Mouse (Mus musculus): ENCODE data around the gene Abhd5.
"Not testable (repeated sequence)": the region's sequence is repeated elsewhere in the genome, so short reads cannot be mapped to it uniquely, and the experiment has no call there.

Abhd5 gene

DNA sequence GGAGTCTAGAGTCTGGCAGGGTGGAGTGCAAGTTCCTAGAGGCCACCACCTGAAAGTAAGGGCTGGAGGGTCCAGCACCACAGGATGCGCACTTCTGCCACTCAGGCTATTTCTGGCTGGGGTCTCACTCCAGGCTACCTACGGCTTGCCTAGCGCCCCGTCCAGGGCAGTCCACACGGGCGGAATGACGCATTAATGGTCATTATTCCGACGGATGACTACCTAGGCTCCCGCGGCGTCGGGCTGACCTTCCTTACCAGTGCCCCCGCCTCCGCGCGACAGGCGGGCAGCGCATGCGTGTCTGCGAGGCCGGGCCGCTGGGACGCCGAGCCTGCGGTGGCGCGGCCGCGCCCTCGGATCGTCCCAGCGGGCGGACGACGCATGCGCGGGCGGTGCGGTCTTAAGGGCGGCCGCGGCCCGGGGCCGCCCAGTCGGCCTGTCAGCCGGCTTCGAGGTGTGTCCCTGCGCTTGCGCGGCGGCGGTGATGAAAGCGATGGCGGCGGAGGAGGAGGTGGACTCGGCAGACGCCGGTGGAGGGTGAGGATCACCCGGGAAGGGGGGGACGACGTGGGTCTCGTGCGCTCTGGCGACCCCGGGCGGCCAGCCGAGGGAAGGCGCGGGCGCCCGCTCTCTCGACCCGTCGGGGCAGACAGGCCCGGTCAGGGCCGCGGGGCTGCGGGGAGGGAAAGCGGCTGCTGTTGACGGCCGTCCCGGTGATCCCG, at the start of gene Abhd5:
Abhd5 (plus strand) TSS at position 306 of the 722 bp plus-strand sequence.
- DNase-seq = peak; percentile 90 to 91

DNA sequence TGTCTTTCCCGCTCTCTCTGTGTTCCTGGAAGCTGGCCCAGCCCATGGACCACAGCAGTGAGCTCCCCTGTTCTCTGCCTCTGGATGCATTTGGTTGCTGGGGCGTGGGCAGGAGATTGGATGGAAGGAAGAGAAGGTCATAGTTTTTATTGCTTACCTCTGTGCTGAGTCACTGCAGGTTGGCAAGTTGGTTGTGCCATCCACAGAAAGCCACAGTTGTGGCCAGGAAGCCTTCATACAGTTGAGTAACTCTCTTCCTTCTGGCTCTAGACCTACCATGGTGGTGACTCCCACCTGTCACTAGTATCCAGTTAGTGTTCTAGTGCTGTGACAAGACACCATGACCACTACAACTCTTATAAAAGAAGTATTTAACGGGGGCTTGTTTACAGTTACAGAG, 46.1 kb upstream of the Abhd5 start:
- DNase-seq = no peak

DNA sequence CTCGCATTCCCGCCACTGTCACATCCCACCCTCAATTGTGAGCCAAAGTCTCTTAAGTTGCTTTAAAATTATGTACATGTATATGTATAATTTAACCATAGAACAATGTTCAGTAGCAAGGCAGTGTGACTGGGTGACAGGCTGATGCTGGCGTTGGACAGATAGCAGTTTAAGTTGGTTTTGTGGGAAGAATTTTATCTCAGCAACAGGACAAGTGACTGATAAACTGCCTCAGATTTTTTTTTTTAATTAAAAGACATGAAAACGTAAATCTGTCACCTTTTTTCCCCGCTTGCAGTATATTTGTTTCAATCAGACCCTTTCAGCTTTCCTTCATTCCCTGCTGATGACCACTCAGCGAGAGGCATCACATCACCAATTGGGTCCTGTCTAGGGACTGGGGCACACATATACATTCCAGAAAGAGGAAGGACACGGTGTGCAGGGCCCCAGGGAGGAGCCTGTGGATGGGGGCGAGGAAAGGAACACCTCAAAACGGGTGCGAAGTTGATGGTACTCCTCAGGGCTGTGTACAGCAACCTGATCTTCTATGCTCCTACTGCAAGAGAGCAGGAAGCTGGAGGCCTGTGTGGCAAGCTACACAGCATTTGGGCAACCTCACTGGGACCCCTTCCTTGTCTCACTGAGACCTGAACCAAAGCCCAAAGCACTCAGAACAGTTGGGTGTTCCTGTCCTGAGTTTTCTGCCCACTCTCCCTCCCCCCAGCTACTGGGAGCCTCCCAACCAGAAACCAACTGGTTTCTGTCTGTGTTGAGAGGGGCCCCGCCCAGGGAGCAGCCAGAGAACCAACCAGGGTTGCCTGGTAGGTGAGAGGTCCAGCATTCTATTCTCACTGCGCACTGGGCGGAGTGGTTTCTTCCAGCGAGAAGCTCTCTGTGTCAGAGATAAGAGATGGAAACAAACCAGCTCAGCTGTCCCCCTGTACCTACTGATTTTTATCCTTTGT, 42.1 kb upstream of the Abhd5 start:
- no peak for DNase-seq

DNA sequence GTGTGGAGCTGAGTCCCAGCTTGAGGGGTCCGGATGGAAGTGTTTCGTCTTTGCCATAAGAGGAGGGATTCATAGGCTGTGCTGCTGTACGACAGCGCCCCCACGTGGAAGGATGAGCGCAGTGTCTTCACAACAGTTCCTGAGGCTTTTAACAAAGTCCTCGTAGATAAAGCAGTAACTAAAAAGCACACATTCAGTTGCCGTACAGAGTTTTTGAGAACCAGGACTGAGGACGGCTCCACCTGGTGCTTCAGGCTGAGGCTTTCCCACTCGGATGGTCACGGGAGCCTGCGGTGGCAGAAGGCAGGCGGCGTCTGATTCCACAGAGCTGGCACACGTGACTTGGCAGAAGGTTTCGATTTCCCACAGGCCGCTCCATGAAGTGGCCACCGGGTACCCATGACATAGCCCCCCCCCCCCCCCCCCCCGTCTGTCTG, 40.8 kb upstream of the Abhd5 start:
- DNase-seq = peak; percentile 74 to 84

GRCm38 (mm10) chr9:122311051-122311760, 40.2 kb upstream of the Abhd5 start:
- no peak for DNase-seq

- no peak for DNase-seq
Measured at GRCm38 (mm10) chr9:122312296-122312990, 39.0 kb upstream of the Abhd5 start.

DNA sequence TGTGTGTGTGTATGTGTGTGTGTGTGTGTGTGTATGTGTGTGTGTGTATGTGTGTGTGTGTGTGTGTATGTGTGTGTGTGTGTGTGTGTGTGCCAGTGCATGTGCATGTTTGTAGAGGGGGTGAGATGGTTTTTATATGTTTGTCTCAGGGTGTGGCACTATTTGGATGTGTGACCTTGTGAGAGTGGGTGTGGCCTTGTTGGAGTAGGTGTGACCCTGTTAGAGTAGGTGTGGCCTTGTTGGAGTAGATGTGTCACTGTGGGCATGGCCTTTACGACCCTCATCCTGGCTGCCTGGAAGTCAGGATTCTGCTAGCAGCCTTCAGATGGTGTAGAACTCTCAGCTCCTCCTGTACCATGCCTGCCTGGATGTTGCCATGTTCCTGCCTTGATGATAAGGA, 38.3 kb upstream of the Abhd5 start:
- not testable (repeated sequence) for DNase-seq

DNA sequence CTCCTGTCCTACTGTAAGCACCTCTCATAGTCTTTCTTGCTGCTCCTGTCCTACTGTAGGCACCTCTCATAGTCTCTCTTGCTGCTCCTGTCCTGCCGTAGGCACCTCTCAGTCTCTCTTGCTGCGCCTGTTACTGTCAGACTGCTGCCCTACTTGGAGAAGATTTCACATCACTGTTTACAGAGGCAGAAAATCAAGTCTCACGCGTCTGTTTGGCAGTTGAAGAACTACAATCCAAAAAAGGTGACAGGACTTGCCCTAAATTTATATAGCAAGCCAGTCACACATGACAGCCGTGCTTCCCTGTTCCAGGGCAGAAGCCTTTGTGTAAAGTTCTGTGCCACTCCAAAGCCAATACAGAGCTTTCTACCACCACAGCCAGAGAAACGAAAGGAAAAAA, 37.0 kb upstream of the Abhd5 start:
- no peak for DNase-seq

GRCm38 (mm10) chr9:122314942-122315341, 36.5 kb upstream of the Abhd5 start:
- no peak for DNase-seq

GRCm38 (mm10) chr9:122315501-122315900, 35.9 kb upstream of the Abhd5 start:
- DNase-seq = no peak

DNA sequence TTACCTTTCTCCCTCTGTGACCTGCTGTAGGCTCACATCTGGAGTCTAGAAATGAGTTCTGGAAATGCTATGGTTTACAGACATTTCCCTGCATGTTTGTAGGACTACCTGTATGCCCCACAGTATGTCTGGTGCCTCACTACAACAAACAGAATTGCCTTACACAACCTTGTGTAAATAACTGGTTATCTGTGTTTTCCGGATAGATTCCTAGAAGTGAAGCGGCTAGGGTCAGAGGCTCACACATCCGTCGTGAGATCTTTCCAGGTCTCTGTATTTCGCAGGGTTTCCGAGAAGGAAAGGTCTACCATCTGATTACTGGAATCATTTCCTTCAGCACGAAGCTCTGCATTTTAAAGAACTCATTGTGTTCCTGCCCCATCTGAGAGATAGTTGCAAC, 34.8 kb upstream of the Abhd5 start:
- no peak for DNase-seq

GRCm38 (mm10) chr9:122320626-122321025, 30.8 kb upstream of the Abhd5 start:
- DNase-seq = no peak

GRCm38 (mm10) chr9:122322356-122322755, 29.1 kb upstream of the Abhd5 start:
- DNase-seq = no peak

- DNase-seq = no peak
Measured at GRCm38 (mm10) chr9:122325996-122326395, 25.4 kb upstream of the Abhd5 start.

DNA sequence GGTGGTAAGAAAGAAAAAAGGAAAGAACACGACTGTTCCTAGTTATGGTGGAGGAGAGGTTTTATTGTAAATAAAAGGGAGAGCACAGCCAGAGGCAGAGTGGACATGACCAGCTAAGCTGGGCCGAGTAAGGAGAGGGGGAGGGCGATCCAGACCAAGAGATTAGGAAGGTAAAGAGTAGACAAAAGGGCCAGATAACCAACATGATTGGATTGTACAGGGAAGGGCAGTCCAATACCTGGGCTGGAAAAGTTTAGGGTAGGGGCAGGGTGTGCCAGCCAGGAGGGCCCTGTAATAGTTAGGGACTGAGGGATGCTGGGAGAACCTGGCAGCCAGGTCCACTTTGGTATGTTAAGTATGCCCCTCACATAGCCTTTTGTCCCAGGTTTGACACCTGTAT, 23.2 kb upstream of the Abhd5 start:
- DNase-seq = no peak

GRCm38 (mm10) chr9:122336677-122337076, 14.7 kb upstream of the Abhd5 start:
- no peak for DNase-seq

- DNase-seq = no peak
Measured at GRCm38 (mm10) chr9:122337510-122337931, 13.9 kb upstream of the Abhd5 start.

GRCm38 (mm10) chr9:122339972-122340371, 11.4 kb upstream of the Abhd5 start:
- no peak for DNase-seq

DNA sequence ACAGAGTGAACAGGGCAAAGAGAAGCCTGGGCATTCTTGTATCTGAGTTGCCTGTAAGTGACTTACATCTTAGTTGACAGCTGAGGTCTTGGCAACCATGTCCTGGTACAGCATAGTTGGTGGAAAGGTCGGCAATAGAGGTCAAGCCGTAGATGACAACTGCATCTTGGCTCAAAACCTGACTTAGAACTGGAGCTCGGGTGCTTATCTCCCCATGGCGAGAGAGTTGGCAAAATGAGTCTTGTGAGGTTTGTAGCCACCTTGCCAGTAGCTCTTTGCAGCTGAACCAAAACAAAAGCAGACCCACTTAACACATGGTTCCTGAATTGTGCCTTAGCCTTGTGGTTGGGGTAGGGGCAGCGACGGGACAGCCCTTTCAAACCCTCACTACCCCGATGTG, 8.0 kb upstream of the Abhd5 start:
- no peak for DNase-seq

- no peak for DNase-seq
Measured at GRCm38 (mm10) chr9:122344560-122344959, 6.8 kb upstream of the Abhd5 start.

DNA sequence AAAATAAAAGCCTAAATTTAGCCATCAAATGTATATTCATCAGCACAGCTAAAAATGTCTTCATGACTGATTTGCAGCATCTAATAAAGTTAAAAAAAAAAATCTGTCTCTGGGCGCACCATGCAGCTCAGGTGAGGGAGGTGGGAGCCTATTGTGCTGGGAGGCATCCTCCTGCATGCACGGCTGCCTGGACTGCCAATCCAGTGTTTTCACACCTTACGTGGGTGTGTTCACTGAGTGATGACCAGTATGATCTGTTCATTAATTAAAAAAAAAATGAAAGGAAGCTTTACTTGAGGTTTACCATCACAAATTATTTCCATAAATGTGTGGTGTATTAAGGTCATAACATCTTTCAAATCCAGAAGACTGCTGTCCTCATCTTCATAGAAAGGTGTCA, 6.1 kb upstream of the Abhd5 start:
- DNase-seq = no peak

DNA sequence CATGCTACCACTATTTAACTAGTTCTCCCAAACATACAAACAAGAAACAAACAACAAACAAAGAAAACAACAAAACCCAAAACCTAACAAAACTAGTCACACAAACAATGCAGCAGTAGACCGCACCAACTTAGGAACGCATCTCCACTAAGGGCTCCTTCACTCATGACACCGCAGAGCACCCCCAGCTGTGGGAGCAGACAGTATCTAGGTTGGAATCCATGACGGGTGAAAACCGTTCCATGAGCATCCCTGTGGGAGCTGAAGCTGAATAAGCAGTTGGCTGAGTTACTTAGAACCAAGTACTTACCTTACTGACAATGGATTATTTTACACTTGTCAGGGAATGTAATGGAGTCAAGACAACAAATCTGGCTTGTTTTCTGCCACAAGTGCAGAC, 5.3 kb upstream of the Abhd5 start:
- DNase-seq = no peak

GRCm38 (mm10) chr9:122347882-122348281, 3.5 kb upstream of the Abhd5 start:
- DNase-seq = no peak
